Mouse (Mus musculus) cortical plate, adult 2 months (tissue): Measurements from ENCODE around the gene Selenow.

Experiments used
- CTCF ChIP-seq: fragments of 200-500 bp; IDR thresholded peaks from 2 replicates; pipeline ENCODE4 v1.5.1; 2011; ENCODE audit warnings: mild to moderate bottlenecking, control low read depth, low read length; ENCODE audit not compliant: insufficient read depth; ENCODE audit errors: extremely low read depth
- POLR2A ChIP-seq: fragments of 200-500 bp; IDR thresholded peaks from 2 replicates; pipeline ENCODE4 v1.6.1; 2011; ENCODE audit warnings: mild to moderate bottlenecking, low read length, control low read depth; ENCODE audit not compliant: insufficient read depth; ENCODE audit errors: extremely low read depth

- TF ChIP-seq POLR2A (no peak), CTCF (0 out of 2 replicates have a peak, but pooled peaks have one; percentile 19)
Observed at GRCm38 (mm10) chr7:15953307-15954074, 31.3 kb upstream of the Selenow start.
